Mouse (Mus musculus) hindbrain, embryonic 10.5 days (tissue): Measurements from ENCODE around the gene Man2b1. TPM values are rescaled to one million over a fixed set of nuclear protein-coding genes. Genes with fewer than 3 reads are reported as not detected.

Source experiments
- DNase-seq: peaks from one replicate; pipeline ENCODE4 v3.0.0-alpha.2; 2017; ENCODE audit warnings: low spot score
- H3K27ac ChIP-seq: fragments of 300-500 bp; sonication (generic); 2 replicates; pipeline ENCODE4 v1.5.1; 2016; ENCODE audit warnings: mild to moderate bottlenecking, moderate library complexity
- H3K27me3 ChIP-seq: fragments of 300-500 bp; sonication (generic); 2 replicates; pipeline ENCODE4 v1.6.1; 2016; ENCODE audit warnings: mild to moderate bottlenecking; ENCODE audit not compliant: poor library complexity, insufficient read depth, severe bottlenecking
- H3K36me3 ChIP-seq: fragments of 300-500 bp; sonication (generic); 2 replicates; pipeline ENCODE4 v1.6.1; 2016; ENCODE audit warnings: mild to moderate bottlenecking, moderate library complexity
- H3K4me1 ChIP-seq: fragments of 300-500 bp; sonication (generic); replicated peaks from 2 replicates; pipeline ENCODE4 v1.6.1; 2016; ENCODE audit warnings: mild to moderate bottlenecking
- H3K4me3 ChIP-seq: fragments of 300-500 bp; sonication (generic); 2 replicates; pipeline ENCODE4 v1.5.1; 2016; ENCODE audit warnings: mild to moderate bottlenecking, moderate library complexity
- H3K9me3 ChIP-seq: fragments of 300-500 bp; sonication (generic); 2 replicates; pipeline ENCODE4 v1.6.1; 2016; ENCODE audit warnings: mild to moderate bottlenecking, moderate library complexity
- WGBS: fragments of 180-500 bp; shearing (Covaris S2); methylation state at CpG from one replicate; pipeline ENCODE4 v1.1.7; 2016; 5-methylcytosine and 5-hydroxymethylcytosine counted together
- polyA plus RNA-seq: library from polyadenylated mRNA; unstranded; fragments of >200 nt; fragmentation: Nextera tagmentation; extraction: Ambion mirVana; gene quantifications from 2 replicates; pipeline ENCODE4 v1.2.1, GENCODE M21; 2016

Man2b1 gene
- polyA plus RNA-seq, 1 experiment from 2014 or later: 19.8 TPM

DNA sequence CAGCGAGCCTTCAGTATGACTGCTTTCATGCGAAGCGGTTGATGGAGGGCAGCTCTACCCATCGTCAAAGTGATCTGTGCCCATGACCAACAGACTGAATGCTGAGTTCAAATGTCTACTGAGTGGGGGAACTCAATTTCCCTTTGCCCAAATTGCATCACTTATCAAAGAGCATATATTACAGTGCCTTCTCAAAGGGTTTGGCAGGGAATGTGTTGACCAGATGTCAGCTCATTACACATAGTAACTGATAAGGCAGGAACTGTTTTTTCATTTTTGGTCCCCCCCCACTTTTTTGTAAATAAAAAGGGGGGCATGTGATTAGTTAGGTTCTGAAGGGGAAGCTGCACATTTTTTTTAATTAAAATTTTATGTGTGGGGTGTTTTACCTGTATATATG is 20.5 kb upstream of the Man2b1 start:
- H3K4me1 ChIP-seq: peaks cover 22% of the 10 kb centered on the region
- H3K4me3 ChIP-seq: no peak overlapping the region
- no peaks in the 10 kb centered on the region for H3K27me3 ChIP-seq
- WGBS: 95% methylated on average over 4 of the region's 4 CpGs
- H3K36me3 ChIP-seq: peaks cover 55% of the 10 kb centered on the region
- no peak for DNase-seq
- H3K9me3 ChIP-seq: no peaks in the 10 kb centered on the region
- H3K27ac ChIP-seq: no peak overlapping the region

GRCm38 (mm10) chr8:85065213-85065612 is 17.9 kb upstream of the Man2b1 start:
- peaks cover 58% of the 10 kb centered on the region for H3K36me3 ChIP-seq
- no peaks in the 10 kb centered on the region for H3K27me3 ChIP-seq
- no peak overlapping the region for H3K27ac ChIP-seq
- no peak overlapping the region for H3K4me3 ChIP-seq
- no peak for DNase-seq
- H3K9me3 ChIP-seq: no peaks in the 10 kb centered on the region
- H3K4me1 ChIP-seq: peaks cover 25% of the 10 kb centered on the region
- 57% methylated on average over 2 of the region's 2 CpGs for WGBS

GRCm38 (mm10) chr8:85067155-85067554 is 15.9 kb upstream of the Man2b1 start:
- WGBS: 96% methylated on average over 2 of the region's 2 CpGs
- H3K9me3 ChIP-seq: no peaks in the 10 kb centered on the region
- H3K36me3 ChIP-seq: peaks cover 53% of the 10 kb centered on the region
- peaks cover 16% of the 10 kb centered on the region for H3K4me1 ChIP-seq
- H3K4me3 ChIP-seq: no peak overlapping the region
- no peaks in the 10 kb centered on the region for H3K27me3 ChIP-seq
- no peak for DNase-seq
- no peak overlapping the region for H3K27ac ChIP-seq

DNA sequence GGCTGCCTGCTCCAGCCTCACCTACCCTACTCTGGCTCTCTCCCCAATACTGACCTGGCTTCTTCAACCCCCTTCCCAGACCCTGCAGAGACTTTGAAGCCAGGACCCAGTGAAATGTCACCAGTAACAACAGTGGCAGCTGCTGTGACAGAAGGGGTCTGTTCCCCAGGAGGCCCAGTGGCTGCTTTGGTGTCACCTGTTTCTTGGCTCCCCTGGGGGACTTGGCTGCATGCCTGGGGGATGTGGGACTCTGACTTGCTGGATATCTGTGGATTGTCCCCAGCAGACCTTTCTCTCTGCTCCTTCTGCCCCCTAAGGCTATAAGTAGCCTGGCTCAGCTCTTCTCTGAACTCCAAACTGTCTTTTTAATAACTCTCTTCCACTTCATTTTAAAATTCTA is 15.1 kb upstream of the Man2b1 start, which contains the start of gene Gm5741:
TSS of gene Gm5741 (minus strand) at position 1 of the 400 bp plus-strand sequence.
- no peaks in the 10 kb centered on the region for H3K27me3 ChIP-seq
- DNase-seq: no peak
- H3K9me3 ChIP-seq: no peaks in the 10 kb centered on the region
- no peak within 1 kb of the TSS for H3K4me3 ChIP-seq
- H3K36me3 ChIP-seq: peaks cover 45% of the 10 kb centered on the region
- peaks cover 24% of the 10 kb centered on the region for H3K4me1 ChIP-seq
- no peak within 1 kb of the TSS for H3K27ac ChIP-seq

DNA sequence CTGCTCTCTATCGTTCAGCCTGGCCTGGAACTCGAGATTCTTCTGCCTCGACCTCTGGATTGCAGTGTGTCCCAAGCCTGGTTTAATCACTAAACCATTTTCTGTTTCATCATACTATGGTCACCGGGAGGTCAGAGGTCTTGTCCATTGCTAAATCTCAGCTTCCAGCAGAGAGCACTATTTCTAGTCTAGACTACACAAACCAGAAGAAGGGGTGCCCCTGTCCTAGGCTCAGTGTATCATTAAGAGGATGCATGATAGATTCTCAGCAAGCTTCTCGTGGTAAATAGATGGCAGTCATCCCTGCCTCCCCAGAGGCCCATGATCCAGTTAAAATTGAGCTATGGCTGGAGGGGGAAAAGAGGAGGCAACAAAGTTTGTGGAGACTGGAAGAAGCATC is 12.0 kb upstream of the Man2b1 start:
- H3K9me3 ChIP-seq: no peaks in the 10 kb centered on the region
- 88% methylated on average over 5 of the region's 5 CpGs for WGBS
- peak overlapping the region; percentile 95 for H3K27ac ChIP-seq
- DNase-seq: no peak
- peaks cover 30% of the 10 kb centered on the region for H3K4me1 ChIP-seq
- H3K36me3 ChIP-seq: peaks cover 51% of the 10 kb centered on the region
- H3K4me3 ChIP-seq: peak overlapping the region; percentile 88
- H3K27me3 ChIP-seq: no peaks in the 10 kb centered on the region

DNA sequence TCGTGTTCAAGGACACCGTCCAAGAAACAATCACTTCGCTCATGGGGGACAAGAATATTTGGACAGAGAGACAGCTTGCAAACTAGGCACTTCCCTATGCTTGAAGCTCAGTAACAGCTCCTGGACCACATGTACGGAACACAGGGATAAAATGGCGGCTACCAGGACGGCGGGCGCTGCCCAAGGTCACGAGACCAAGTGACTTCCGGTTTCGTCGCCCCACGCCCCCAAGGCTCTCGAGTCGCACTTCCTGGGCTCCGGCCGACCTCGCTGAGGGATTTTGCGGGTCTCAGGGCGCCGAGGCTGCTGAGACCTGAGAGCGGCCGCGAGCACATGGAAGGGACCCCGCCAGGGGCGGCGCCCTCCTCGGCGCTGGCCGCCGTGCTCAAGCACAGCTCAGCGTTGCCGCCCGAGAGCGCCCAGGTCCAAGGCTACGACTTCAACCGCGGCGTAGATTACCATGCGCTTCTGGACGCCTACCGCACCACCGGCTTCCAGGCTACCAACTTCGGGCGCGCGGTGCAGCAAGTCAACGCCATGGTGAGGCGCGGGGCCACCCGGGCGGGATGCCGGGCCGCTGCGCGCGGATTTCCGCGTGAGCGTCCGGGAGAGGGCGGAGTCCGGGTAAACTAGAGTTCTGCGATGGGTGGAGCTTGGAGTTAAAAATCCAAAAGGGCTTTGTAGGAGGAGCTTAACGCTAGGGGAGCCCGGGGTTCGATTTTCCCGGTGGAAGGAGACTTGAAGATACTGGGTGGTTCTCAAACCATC is 11.4 kb upstream of the Man2b1 start, which contains the start of gene Dhps:
TSS of gene Dhps (plus strand) at position 244 of the 768 bp plus-strand sequence.
- WGBS: under 1% methylated on average over 68 of the region's 68 CpGs
- Histone ChIP-seq H3K27ac (peak within 1 kb of the TSS; percentile 95), H3K9me3 (no peaks in the 10 kb centered on the region), H3K4me1 (peaks cover 30% of the 10 kb centered on the region), H3K4me3 (peak within 1 kb of the TSS; percentile 88), H3K36me3 (peaks cover 51% of the 10 kb centered on the region), H3K27me3 (no peaks in the 10 kb centered on the region)
- peak; percentile 91 for DNase-seq

GRCm38 (mm10) chr8:85072364-85072929 is 10.6 kb upstream of the Man2b1 start:
- WGBS: 43% methylated on average over 9 of the region's 9 CpGs
- H3K36me3 ChIP-seq: peaks cover 49% of the 10 kb centered on the region
- H3K27me3 ChIP-seq: no peaks in the 10 kb centered on the region
- peak overlapping the region; percentile 95 for H3K27ac ChIP-seq
- DNase-seq: no peak
- H3K4me3 ChIP-seq: peak overlapping the region; percentile 88
- no peaks in the 10 kb centered on the region for H3K9me3 ChIP-seq
- peaks cover 30% of the 10 kb centered on the region for H3K4me1 ChIP-seq

- no peak for DNase-seq
- H3K36me3 ChIP-seq: peaks cover 47% of the 10 kb centered on the region
- no peak overlapping the region for H3K27ac ChIP-seq
- 93% methylated on average over 15 of the region's 15 CpGs for WGBS
- peaks cover 24% of the 10 kb centered on the region for H3K4me1 ChIP-seq
- no peaks in the 10 kb centered on the region for H3K27me3 ChIP-seq
- H3K4me3 ChIP-seq: peak overlapping the region; percentile 88
- no peaks in the 10 kb centered on the region for H3K9me3 ChIP-seq
Measured at GRCm38 (mm10) chr8:85073041-85073612, 9.9 kb upstream of the Man2b1 start.

GRCm38 (mm10) chr8:85074167-85074566 is 8.9 kb upstream of the Man2b1 start:
- 0 out of 2 replicates have a peak overlapping the region, but pooled peaks have one; percentile 88 for H3K4me3 ChIP-seq
- WGBS: 87% methylated on average over 10 of the region's 10 CpGs
- H3K9me3 ChIP-seq: no peaks in the 10 kb centered on the region
- no peak overlapping the region for H3K27ac ChIP-seq
- peaks cover 25% of the 10 kb centered on the region for H3K4me1 ChIP-seq
- H3K27me3 ChIP-seq: no peaks in the 10 kb centered on the region
- DNase-seq: no peak
- H3K36me3 ChIP-seq: peaks cover 57% of the 10 kb centered on the region

- no peaks in the 10 kb centered on the region for H3K9me3 ChIP-seq
- no peak for DNase-seq
- peaks cover 62% of the 10 kb centered on the region for H3K36me3 ChIP-seq
- no peaks in the 10 kb centered on the region for H3K27me3 ChIP-seq
- no peak overlapping the region for H3K4me3 ChIP-seq
- peaks cover 29% of the 10 kb centered on the region for H3K4me1 ChIP-seq
- no peak overlapping the region for H3K27ac ChIP-seq
- WGBS: 89% methylated on average over 10 of the region's 10 CpGs
Measured at GRCm38 (mm10) chr8:85074617-85075016, 8.5 kb upstream of the Man2b1 start.

DNA sequence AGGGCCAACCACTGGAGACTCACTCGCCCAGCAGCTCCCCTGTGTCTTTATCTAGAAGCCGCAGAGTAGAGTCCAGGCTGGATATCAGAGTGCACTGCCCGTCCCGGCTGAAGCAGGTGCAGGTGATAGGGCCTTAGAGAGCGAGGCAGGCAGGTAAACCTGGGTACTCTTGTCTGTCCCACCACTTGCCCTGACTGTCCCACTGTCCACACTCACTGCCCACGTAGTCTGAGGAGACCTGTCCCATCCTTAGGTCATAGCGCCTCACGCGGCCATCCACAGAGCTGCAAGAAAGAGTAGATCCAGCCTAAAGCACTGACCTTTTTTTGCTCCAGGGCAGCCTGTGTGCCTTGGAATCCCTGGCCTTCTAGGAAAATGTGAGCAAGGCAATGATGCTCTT is 7.1 kb upstream of the Man2b1 start:
- peak; percentile 24 for DNase-seq
- no peak overlapping the region for H3K27ac ChIP-seq
- peaks cover 31% of the 10 kb centered on the region for H3K4me1 ChIP-seq
- peaks cover 62% of the 10 kb centered on the region for H3K36me3 ChIP-seq
- no peak overlapping the region for H3K4me3 ChIP-seq
- no peaks in the 10 kb centered on the region for H3K27me3 ChIP-seq
- no peaks in the 10 kb centered on the region for H3K9me3 ChIP-seq
- 78% methylated on average over 9 of the region's 9 CpGs for WGBS

- no peaks in the 10 kb centered on the region for H3K9me3 ChIP-seq
- H3K27me3 ChIP-seq: no peaks in the 10 kb centered on the region
- H3K4me3 ChIP-seq: no peak overlapping the region
- WGBS: 1% methylated on average over 2 of the region's 2 CpGs
- H3K4me1 ChIP-seq: peaks cover 36% of the 10 kb centered on the region
- no peak overlapping the region for H3K27ac ChIP-seq
- DNase-seq: peak; percentile 82
- H3K36me3 ChIP-seq: peaks cover 62% of the 10 kb centered on the region
Measured at GRCm38 (mm10) chr8:85076993-85077392, 6.1 kb upstream of the Man2b1 start.

DNA sequence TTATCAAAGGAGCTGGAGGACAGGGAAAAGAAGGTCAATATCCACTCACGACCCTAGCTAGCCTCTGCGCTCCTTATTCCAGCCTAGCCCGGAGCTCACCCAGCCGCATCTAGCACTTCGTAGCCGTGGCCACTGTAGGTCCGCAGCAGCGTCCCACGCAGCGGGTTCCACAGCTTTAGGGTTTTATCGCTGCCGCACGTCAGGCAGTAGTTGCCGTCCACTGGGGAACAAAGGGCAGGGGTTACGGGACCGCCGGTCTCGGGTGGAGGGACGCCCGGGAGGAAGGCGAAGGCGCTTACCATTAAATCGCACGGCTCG is 2.9 kb upstream of the Man2b1 start:
- peaks cover 44% of the 10 kb centered on the region for H3K36me3 ChIP-seq
- H3K27ac ChIP-seq: peak overlapping the region; percentile 89
- H3K4me3 ChIP-seq: peak overlapping the region; percentile 98
- WGBS: under 1% methylated on average over 25 of the region's 25 CpGs
- no peaks in the 10 kb centered on the region for H3K9me3 ChIP-seq
- no peak for DNase-seq
- H3K4me1 ChIP-seq: peaks cover 45% of the 10 kb centered on the region
- H3K27me3 ChIP-seq: no peaks in the 10 kb centered on the region
